Mouse (Mus musculus) lung, postnatal 25 days (tissue): ENCODE results near the gene Gm17387.
"Not testable (repeated sequence)": the region's sequence is repeated elsewhere in the genome, so short reads cannot be mapped to it uniquely, and the experiment has no call there.

Source experiments
- DNase-seq: peaks from one replicate; pipeline ENCODE4 v3.0.0; 2022; ENCODE audit warnings: low spot score

Gm17387 gene

GRCm38 (mm10) chr7:141016707-141017697 is 11.9 kb upstream of the Gm17387 start:
- no peak for DNase-seq

GRCm38 (mm10) chr7:141017824-141018223 is 11.1 kb upstream of the Gm17387 start, which contains the start of gene Ifitm6:
Gene Ifitm6 (minus strand): TSS chr7:141017924.
- DNase-seq, result not testable (repeated sequence)

- no peak for DNase-seq
These were observed 9.9 kb upstream of the Gm17387 start for GRCm38 (mm10) chr7:141019028-141019427.

- no peak for DNase-seq
These were observed 7.2 kb upstream of the Gm17387 start for GRCm38 (mm10) chr7:141021489-141022449.

GRCm38 (mm10) chr7:141024865-141025838 is 3.8 kb upstream of the Gm17387 start:
- no peak for DNase-seq

GRCm38 (mm10) chr7:141026097-141026739 is 2.7 kb upstream of the Gm17387 start:
- DNase-seq, result peak; percentile 48

- DNase-seq, result no peak
These were observed 2.2 kb upstream of the Gm17387 start for GRCm38 (mm10) chr7:141026740-141027098.

- DNase-seq, result no peak
These were observed 1.5 kb downstream of the Gm17387 start for GRCm38 (mm10) chr7:141030390-141030789.

- no peak for DNase-seq
These were observed 3.7 kb downstream of the Gm17387 start for GRCm38 (mm10) chr7:141032458-141033167.

- not testable (repeated sequence) for DNase-seq
These were observed 7.7 kb downstream of the Gm17387 start for GRCm38 (mm10) chr7:141036624-141037023.

GRCm38 (mm10) chr7:141038090-141039032 is 9.4 kb downstream of the Gm17387 start:
- no peak for DNase-seq

GRCm38 (mm10) chr7:141039386-141040107 is 10.6 kb downstream of the Gm17387 start:
- DNase-seq, result no peak

- DNase-seq, result no peak
These were observed 12.1 kb downstream of the Gm17387 start for GRCm38 (mm10) chr7:141040867-141041606.

GRCm38 (mm10) chr7:141041661-141042060 is 12.7 kb downstream of the Gm17387 start:
- peak; percentile 90 for DNase-seq

GRCm38 (mm10) chr7:141042539-141042938 is 13.6 kb downstream of the Gm17387 start:
- no peak for DNase-seq

- peak; percentile 25 for DNase-seq
These were observed 18.1 kb downstream of the Gm17387 start for GRCm38 (mm10) chr7:141046931-141047580.
